Mouse (Mus musculus) adipocyte (in vitro differentiated cells): ENCODE measurements around the gene Olfr642.

Experiments
- DNase-seq: peaks from one replicate; pipeline ENCODE4 v3.0.0-alpha.2; 2016; ENCODE audit warnings: low spot score

Olfr642 gene

GRCm38 (mm10) chr7:104052566-104052965, at the start of gene Olfr642:
Olfr642 (minus strand) TSS chr7:104052666.
- DNase-seq: no peak

GRCm38 (mm10) chr7:104085365-104085764, 32.9 kb upstream of the Olfr642 start, which contains the start of gene Olfr645:
Olfr645 (minus strand) TSS chr7:104085465.
- no peak for DNase-seq

GRCm38 (mm10) chr7:104071769-104072168, 19.3 kb upstream of the Olfr642 start, which contains the start of gene Olfr644:
Olfr644 (minus strand) TSS chr7:104071869.
- DNase-seq: no peak

GRCm38 (mm10) chr7:104061345-104061744, 8.9 kb upstream of the Olfr642 start, which contains the start of gene 4930516K23Rik:
4930516K23Rik (minus strand) TSS chr7:104061445.
- DNase-seq: no peak

GRCm38 (mm10) chr7:104059215-104059614, 6.7 kb upstream of the Olfr642 start:
- no peak for DNase-seq

GRCm38 (mm10) chr7:104050745-104051144, 1.7 kb downstream of the Olfr642 start:
- no peak for DNase-seq

GRCm38 (mm10) chr7:104035145-104035544, 17.3 kb downstream of the Olfr642 start, which contains the start of gene Olfr641:
Olfr641 (plus strand) TSS chr7:104035445.
- no peak for DNase-seq

GRCm38 (mm10) chr7:104026978-104027377, 25.5 kb downstream of the Olfr642 start:
- no peak for DNase-seq

GRCm38 (mm10) chr7:104025473-104025872, 27.0 kb downstream of the Olfr642 start, which contains the start of gene Olfr640:
Olfr640 (minus strand) TSS chr7:104025573.
- DNase-seq: no peak

GRCm38 (mm10) chr7:104021651-104022050, 30.8 kb downstream of the Olfr642 start:
- DNase-seq: no peak

GRCm38 (mm10) chr7:104018953-104019352, 33.5 kb downstream of the Olfr642 start:
- no peak for DNase-seq

GRCm38 (mm10) chr7:104017203-104017602, 35.3 kb downstream of the Olfr642 start, which contains the start of gene Olfr639:
Olfr639 (minus strand) TSS chr7:104017303.
- DNase-seq: no peak

- DNase-seq: no peak
Measured at GRCm38 (mm10) chr7:103999124-103999523, 53.3 kb downstream of the Olfr642 start.

GRCm38 (mm10) chr7:103998446-103998845, 54.0 kb downstream of the Olfr642 start, which contains the start of gene Olfr638:
Olfr638 (plus strand) TSS chr7:103998746.
- DNase-seq: no peak
